Mouse (Mus musculus) gastrocnemius, adult 2 months (tissue): ENCODE data around the gene Tanc2. TPM values are rescaled to one million over a fixed set of nuclear protein-coding genes. Genes with fewer than 3 reads are reported as not detected.

Experiments used
- DNase-seq: peaks from one replicate; pipeline ENCODE4 v3.0.0; 2022
- H3K27ac ChIP-seq: fragments of 200-600 bp; 2 replicates; pipeline ENCODE4 v1.8.1; 2022; ENCODE audit warnings: mild to moderate bottlenecking
- H3K4me3 ChIP-seq: fragments of 200-600 bp; 2 replicates; pipeline ENCODE4 v1.8.1; 2022; ENCODE audit warnings: mild to moderate bottlenecking, moderate library complexity
- CTCF ChIP-seq: fragments of 200-600 bp; IDR thresholded peaks from 2 replicates; pipeline ENCODE4 v1.8.1; 2022; ENCODE audit warnings: antibody characterized with exemption, mild to moderate bottlenecking, moderate library complexity
- intact Hi-C: fragments of 180-260 bp; cut with DNase I; formaldehyde crosslinking; loops from one replicate; pipeline ENCODE4 v1.15.1; 2025
- microRNA-seq: library from miRNA; unstranded; fragments of <30 nt; microRNA quantifications from one replicate; pipeline ENCODE4 v1.2.0, GENCODE M21; 2021
- total RNA-seq, 2 experiments: library from RNA; stranded (reverse); gene quantifications; 2 replicates each; pipeline ENCODE4 v1.2.3; 2021

The Tanc2 gene
- total RNA-seq, 2 experiments from 2014 or later = 9.7 to 10.5 TPM

DNA sequence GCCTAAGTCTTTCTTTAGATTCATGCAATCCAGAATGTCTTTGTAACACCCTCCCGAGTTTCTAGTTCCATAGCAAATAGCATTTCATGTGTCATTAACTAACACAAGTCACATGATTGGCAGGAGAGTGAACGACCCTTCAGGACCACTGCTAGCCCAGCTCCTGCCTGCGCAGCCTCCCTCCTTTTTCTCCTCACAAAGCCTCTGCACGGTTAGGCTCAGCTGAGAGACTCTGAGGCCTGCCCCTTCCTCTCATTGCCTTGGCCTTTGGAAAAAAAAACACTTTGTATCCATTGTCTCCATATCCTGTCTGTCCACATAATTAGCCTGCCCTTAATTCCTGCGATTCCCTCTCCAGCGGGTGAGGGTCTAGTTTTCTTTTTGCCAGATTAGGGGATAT, 367.7 kb downstream of the Tanc2 start:
- Histone ChIP-seq H3K4me3 (no peak overlapping the region), H3K27ac (peak overlapping the region; percentile 72)
- DNase-seq = no peak
- intact Hi-C loops = no loop called here
- no peak for TF ChIP-seq CTCF

DNA sequence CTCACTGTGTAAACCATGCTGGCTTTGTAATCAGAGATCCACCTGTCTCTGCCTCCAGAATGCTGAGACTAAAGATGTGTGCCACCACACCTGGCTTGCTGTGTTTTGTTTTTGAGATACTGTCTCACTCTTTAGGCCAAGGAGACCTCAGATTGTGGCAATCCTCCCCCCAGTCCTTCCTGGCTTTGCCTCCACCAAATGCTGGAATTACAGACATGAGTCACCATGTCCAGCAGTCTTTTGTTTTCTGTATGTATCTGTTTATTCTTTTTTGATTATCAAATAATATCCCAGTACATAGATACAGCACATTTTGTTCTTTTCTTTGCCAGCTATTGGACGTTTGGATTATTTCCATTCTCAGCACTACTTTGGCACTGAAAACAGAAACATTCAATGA, 368.8 kb downstream of the Tanc2 start:
- intact Hi-C loops = no loop called here
- no peak overlapping the region for H3K4me3 ChIP-seq
- TF ChIP-seq CTCF = no peak
- peak overlapping the region; percentile 56; the same call in 1 of the 2 replicates for H3K27ac ChIP-seq
- DNase-seq = no peak

DNA sequence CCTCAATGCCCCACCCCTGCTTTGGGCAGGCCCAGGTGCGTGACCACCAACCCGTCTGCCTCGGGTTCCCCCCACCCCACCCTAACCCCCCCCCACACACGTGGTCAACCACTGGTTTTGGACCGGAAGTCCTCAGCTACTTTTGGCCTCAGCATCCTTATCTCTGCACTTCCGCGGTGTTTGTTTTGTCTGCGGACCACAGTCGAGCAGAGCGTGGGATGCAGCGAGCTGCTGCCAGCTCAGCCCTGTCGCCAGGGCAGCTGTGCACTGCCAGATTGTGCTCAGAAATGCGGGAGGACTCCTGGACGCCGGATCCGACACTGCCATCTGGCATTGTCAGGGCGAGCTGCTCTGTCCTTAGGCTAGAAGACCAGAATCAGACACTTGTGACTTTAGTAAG, 369.6 kb downstream of the Tanc2 start:
- TF ChIP-seq CTCF = no peak
- Histone ChIP-seq H3K4me3 (no peak overlapping the region), H3K27ac (0 out of 2 replicates have a peak overlapping the region, but pooled peaks have one; percentile 5)
- no peak for DNase-seq
- intact Hi-C loops = no loop called here

- TF ChIP-seq CTCF = peak; percentile 25; the same call in 1 of the 2 replicates
- H3K4me3 ChIP-seq = no peak overlapping the region
- no peak overlapping the region for H3K27ac ChIP-seq
- DNase-seq = no peak
- intact Hi-C loops = no loop called here
These were observed 374.9 kb downstream of the Tanc2 start for GRCm38 (mm10) chr11:105964691-105965090.

DNA sequence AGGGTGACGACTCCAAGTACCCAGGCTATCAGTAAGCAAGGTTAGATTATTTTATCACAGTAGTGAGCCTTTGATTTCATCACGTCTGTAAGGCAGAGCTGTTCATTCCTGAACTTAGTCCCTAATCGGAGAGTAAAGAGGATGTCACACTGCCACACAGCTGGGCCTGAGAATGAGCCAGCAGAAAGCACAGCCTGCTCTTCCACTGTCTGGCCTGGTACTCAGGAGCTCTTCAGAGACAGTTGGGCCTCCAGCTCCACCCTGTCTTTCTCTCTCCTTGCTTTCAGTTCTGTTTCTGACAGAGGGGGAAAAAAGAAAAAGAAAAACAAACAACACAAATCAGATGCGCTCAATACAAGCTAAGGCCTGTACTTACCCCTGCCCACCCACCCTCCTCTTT, 376.5 kb downstream of the Tanc2 start:
- H3K4me3 ChIP-seq = no peak overlapping the region
- no peak for TF ChIP-seq CTCF
- DNase-seq = no peak
- intact Hi-C loops = no loop called here
- peak overlapping the region; percentile 28; the same call in 1 of the 2 replicates for H3K27ac ChIP-seq

- intact Hi-C loops = loop anchor here (2.0 kb wide), 2 partner anchors 31 to 39 kb away; no protein-coding TSS in a partner anchor
- peak within 1 kb of the TSS; percentile 82 for H3K27ac ChIP-seq
- DNase-seq = peak; percentile 73
- no peak for TF ChIP-seq CTCF
- peak within 1 kb of the TSS; percentile 83 for H3K4me3 ChIP-seq
These were observed 378.2 kb downstream of the Tanc2 start, which contains the start of gene Ace for GRCm38 (mm10) chr11:105967741-105968574. TSS of gene Ace (plus strand) at chr11:105967945.

GRCm38 (mm10) chr11:105968948-105969347, 379.2 kb downstream of the Tanc2 start:
- peak overlapping the region; percentile 82 for H3K27ac ChIP-seq
- H3K4me3 ChIP-seq = peak overlapping the region; percentile 83
- intact Hi-C loops = loop anchor here (2.0 kb wide), 2 partner anchors 32 to 40 kb away; no protein-coding TSS in a partner anchor
- TF ChIP-seq CTCF = no peak
- no peak for DNase-seq

- peak overlapping the region; percentile 82 for H3K27ac ChIP-seq
- DNase-seq = peak; percentile 76
- peak; percentile 77 for TF ChIP-seq CTCF
- intact Hi-C loops = loop anchor here (2.0 kb wide), 2 partner anchors 33 to 41 kb away; no protein-coding TSS in a partner anchor
- peak overlapping the region; percentile 83 for H3K4me3 ChIP-seq
These were observed 379.7 kb downstream of the Tanc2 start for GRCm38 (mm10) chr11:105969516-105969915.

DNA sequence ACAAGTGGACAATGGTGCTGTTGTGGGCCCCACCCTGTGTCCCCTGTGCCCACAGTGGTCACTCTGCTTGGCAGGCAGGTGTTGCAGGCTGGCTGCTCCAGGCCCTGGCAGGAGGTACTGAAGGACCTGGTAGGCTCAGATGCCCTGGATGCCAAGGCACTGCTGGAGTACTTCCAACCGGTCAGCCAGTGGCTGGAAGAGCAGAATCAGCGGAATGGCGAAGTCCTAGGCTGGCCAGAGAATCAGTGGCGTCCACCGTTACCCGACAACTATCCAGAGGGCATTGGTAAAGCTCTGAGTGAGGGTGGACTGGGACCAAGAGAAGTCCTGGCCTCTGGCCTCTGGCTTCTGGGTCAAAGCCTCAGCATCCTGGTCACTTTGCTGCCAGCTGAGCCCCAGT, 384.8 kb downstream of the Tanc2 start:
- peak overlapping the region; percentile 38; the same call in 1 of the 2 replicates for H3K27ac ChIP-seq
- no peak for TF ChIP-seq CTCF
- DNase-seq = peak; percentile 81
- H3K4me3 ChIP-seq = no peak overlapping the region
- intact Hi-C loops = loop anchor here (10.0 kb wide), 1 partner anchor 50 kb away; no protein-coding TSS in a partner anchor

- H3K27ac ChIP-seq = peak overlapping the region; percentile 38; the same call in 1 of the 2 replicates
- intact Hi-C loops = loop anchor here (10.0 kb wide), 1 partner anchor 50 kb away; no protein-coding TSS in a partner anchor
- TF ChIP-seq CTCF = no peak
- DNase-seq = peak; percentile 36
- H3K4me3 ChIP-seq = no peak overlapping the region
These were observed 385.3 kb downstream of the Tanc2 start for GRCm38 (mm10) chr11:105975050-105975449.

GRCm38 (mm10) chr11:105975636-105976035, 385.9 kb downstream of the Tanc2 start:
- Histone ChIP-seq H3K27ac (no peak overlapping the region), H3K4me3 (no peak overlapping the region)
- no peak for DNase-seq
- intact Hi-C loops = loop anchor here (10.0 kb wide), 1 partner anchor 49 kb away; no protein-coding TSS in a partner anchor
- no peak for TF ChIP-seq CTCF

GRCm38 (mm10) chr11:105978232-105978631, 388.4 kb downstream of the Tanc2 start:
- intact Hi-C loops = loop anchor here (10.0 kb wide), 1 partner anchor 47 kb away; no protein-coding TSS in a partner anchor
- Histone ChIP-seq H3K27ac (no peak overlapping the region), H3K4me3 (no peak overlapping the region)
- DNase-seq = no peak
- TF ChIP-seq CTCF = no peak

DNA sequence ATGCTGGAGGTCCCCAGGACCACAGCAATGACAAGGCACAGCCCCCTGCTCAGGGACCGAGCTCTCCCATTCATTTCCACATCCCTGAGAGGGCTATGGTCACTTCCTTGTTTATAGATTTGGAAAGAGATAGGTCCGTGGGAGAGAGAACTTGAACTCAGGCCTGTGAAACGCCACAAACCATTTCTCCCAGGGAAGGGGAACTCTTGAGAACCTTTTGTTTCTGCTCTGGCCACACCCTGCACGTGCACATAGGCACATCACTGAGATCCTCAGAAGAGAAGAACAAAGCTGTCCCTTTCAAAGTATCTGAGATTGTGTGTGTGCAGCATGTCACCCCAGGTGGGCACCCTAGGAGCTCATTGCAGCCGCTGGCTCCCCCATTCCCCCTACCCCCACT, 388.8 kb downstream of the Tanc2 start:
- H3K27ac ChIP-seq = no peak overlapping the region
- TF ChIP-seq CTCF = no peak
- intact Hi-C loops = loop anchor here (10.0 kb wide), 1 partner anchor 46 kb away; no protein-coding TSS in a partner anchor
- H3K4me3 ChIP-seq = no peak overlapping the region
- DNase-seq = no peak

Small RNA genes within 50 kb of the gene (microRNA-seq; reads per million reads assigned to microRNA genes)
- gene Gm23990 = not detected

Other genes with a start within 250 kb of the Tanc2 start
- gene March10, start 133.3 kb upstream of the Tanc2 start, total RNA-seq = not detected